Mouse (Mus musculus): Measurements from ENCODE around the gene Tagap1. TPM values are rescaled to one million over a fixed set of nuclear protein-coding genes. Genes with fewer than 3 reads are reported as not detected.
"Not testable (repeated sequence)": the region's sequence is repeated elsewhere in the genome, so short reads cannot be mapped to it uniquely, and the experiment has no call there.

The Tagap1 gene
- total RNA-seq, 1 experiment from 2014 or later: 21.3 TPM

DNA sequence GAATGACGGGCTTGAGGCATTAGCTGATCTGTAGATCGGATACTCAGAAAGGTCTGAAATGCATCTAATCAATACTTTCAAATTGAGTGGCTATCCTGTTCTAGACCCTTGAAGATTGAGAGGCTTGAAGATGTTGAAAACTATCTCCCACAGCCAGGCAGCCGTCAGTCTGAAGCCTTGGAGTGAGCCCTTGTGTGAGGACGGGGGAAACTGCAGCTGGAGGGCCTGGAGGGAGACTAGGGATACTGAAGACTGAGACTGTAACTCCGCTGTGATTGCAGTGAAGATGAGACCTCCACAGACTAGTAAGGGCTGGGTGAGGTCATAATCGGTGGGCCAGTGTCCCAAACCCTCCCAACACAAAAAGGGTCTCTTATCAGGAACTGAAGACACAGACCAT, 1.4 kb upstream of the Tagap1 start:
- DNase-seq: not testable (repeated sequence)

DNA sequence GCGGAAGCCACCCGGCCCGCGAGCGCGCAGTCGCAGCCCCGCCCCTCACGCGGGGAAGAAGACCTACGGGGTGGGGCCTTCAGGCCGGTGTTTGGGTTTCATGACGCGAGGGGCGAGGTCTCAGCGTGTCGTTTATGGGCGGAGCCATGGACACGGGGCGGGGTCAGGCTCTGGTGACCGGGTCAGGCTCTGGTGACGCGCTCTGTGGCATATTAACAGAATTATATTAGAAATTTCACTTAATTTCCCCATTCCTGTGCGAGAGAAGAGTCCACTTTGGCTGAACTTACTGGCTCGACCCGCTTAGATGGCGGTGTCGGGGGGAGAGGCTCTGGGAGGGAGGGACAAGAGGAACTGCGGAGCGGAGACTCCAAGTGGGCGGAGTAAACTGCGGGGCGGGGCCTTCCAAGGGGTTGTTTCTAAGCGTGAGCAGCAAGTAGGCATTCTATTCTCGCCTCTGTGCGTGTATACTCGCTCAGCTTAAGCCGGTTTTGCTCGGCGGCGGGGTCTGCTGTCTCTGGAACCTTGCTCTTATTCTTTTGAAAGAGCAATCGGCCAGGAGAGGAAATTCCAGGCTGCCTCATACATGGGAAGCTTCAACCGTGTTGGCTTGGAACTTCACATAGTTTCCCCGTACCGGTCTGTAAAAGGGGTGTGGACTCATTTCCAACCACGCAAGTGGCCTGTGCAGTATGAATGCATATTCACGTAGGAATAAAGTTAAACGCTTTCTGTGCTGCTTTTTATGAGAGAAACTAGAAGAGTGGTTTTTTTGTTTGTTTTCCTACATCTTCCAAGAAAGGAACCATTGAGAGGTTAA, 435 bp upstream of the Tagap1 start:
- DNase-seq: not testable (repeated sequence)

DNA sequence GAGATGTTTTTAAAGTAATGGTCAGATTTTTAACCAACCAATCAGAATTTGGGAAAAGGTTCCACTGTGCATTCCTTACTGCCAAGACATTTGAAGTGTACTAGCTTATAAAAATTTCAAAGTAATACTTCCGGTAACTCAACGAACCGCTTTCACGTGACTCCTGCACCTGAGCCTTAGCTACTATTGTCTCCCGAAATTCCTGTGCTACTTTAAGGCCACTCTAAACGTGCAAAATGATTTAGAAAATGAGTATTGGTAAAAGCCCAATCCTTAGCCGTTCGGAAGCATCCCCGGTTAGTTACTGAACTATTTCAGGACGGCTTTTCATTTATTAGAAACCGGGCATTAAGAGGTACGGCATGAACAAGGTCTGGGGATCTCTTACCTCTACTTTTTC, 607 bp downstream of the Tagap1 start:
- DNase-seq: not testable (repeated sequence)

DNA sequence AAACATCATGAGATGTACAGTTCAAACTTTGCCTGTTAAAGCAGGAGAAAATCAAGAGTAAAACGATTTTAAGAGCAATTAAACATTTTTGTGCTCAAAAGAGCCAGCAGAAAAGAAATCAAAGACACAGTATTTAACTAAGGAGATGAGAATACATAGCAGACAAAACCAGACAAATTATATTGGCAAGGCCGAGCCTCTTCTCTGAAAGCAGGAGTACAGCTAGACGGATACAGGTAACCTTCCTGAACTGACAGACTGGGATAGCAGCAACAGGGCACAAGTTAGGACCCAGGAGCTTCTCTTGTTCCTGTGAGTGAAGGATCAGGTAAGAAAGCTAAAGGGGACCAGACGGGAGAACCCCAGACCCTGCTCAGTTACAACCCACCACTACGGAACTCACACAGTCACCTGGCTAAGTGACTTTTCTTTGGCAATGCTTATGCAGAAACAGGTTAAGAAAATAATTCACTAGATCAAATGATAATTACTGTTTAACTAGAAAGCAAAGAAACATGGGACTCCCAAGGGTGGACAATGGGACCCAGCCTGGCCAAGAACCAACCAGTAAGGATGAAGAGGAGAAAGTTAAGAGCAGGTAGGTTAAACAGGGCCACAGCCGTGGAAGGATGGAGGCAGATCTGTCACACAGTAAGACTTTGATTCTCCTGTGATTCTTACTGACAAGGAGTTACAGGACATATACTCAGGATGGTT, 1.3 kb downstream of the Tagap1 start:
- DNase-seq: not testable (repeated sequence)

DNA sequence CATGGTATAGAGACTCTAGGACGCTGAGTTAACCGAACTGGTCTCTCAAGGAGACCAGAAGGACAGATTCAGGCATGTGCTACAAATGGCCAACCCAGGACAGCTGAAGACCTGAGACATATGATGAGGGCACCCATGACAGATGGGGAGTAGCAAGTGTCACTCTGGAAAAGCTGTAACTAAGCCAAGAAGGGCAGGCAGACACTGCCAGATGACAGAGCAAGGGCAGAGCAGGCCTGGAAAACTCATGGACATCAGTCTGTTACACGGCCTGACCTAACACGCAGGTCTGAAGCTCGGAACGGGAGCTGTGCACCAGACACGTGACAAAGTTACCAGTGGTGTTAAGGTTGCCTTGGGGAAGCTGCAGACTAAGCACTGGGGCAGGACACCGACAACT, 2.1 kb downstream of the Tagap1 start:
- DNase-seq: not testable (repeated sequence)

DNA sequence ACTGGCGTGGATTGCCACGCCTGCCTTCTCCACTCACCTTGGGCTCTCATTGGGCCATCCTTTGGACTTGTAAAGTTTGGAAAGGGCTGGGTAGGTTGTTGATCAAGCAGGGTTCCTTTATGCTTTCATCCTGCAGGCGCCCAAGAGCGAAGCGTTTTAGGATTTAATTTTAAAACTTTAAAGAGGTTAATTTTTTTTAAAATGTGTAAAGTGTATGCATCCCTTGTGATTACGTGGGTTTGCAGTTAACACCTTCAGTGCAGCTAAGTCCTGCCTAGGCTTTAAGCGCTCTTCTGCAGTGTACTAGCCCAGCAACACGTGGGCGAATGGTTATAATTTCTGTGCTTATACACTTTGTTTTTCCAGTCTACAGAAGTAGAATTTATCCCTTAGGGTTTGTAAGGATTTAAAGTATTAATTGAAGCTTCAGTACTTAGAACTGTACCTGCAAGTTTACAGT, 12.2 kb downstream of the Tagap1 start:
- not testable (repeated sequence) for DNase-seq

DNA sequence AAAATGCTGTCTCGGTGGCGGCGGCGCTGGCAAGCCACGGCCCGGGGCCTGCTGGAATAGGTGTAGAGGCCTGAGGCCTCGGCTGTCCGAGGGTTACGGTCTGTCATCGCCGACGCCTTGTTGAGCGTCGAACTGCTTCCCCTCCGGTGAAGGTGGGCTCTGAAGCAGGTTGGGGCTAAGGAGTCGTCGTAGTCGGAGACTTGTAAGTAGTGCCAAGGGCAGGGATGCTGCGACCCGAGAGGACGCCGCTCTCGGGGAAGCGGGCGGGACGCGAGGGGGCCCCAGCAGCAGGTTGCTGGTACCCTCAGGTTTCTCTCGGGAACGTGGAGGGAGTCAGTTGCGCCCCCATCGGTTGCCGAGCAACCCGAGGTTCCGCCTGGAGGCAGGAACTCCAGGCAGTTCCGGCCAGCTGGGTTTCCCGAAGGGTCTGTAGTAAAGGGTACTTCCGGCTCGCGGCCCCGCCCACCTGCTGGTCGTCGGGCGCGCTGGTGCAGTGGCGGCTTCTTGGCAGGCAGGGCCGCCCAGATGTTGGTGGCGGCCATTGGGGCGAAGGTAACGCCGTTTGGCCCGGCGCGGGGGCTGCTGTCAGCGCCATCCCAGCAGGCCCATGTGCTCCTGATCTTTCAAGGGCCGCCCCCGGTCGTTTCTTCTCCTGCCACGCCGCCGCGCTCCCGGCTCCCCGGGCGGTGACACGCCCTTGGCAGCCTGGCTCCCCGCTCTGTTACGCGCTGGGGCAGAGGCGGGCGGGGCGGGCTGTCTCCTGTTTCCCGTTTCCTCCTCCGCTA, 12.8 kb downstream of the Tagap1 start, which contains the start of gene Rsph3b:
Gene Rsph3b, minus strand, starts transcription at position 699 of the 785 bp plus-strand sequence.
- peak; percentile 86 for DNase-seq

DNA sequence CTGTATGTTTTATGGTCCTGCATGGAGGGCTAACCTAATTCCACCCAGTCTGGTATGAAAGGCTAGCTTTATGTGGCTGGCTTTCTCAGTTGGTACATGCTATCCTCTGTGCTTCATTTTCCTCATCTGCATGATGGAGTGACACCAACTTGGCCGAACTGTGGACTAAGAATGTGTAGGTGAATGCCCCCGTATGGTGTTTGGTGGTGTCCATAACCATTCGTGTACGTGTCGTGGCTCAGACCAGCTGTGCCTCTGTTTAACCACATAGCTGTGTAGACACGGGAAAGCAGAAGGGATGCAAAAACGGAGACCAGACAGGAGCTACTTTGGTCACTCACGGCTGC, 13.3 kb downstream of the Tagap1 start:
- not testable (repeated sequence) for DNase-seq

DNA sequence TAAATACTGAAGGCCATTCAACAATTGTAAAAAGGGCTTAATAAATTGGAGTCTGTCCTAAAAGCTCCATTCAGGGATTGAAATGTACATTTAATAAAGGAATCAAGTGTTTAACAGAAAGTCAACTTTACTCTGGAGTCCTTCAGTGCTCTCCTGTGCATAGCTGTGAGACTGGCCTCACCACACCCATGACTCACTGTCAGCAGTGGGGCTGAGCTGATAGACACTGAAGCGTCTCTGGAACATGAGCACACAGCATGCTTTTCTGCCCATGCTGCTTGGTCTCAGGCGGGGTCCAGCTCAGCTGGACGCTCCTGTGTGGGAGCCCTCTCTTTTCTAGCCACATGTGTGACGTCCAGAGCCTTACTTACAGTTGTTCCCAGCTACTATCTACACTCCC, 18.4 kb downstream of the Tagap1 start:
- not testable (repeated sequence) for DNase-seq

DNA sequence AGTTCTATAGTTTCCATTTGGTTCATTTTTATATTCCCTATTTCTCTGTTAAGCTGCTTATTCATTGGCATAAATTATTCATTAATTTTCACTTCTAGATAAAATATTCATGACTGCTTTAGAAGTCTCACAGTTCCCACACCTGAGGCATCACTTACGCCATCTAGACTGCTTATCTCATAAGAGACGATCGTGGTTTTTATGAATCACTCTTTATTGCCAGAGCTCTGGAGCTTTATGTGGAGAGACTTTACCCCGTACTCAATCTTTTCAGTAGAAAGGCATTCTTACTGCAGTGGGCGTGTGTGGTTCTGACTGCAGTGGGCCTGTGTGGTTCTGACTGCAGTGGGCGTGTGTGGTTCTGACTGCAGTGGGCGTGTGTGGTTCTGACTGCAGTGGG, 29.3 kb downstream of the Tagap1 start:
- not testable (repeated sequence) for DNase-seq

DNA sequence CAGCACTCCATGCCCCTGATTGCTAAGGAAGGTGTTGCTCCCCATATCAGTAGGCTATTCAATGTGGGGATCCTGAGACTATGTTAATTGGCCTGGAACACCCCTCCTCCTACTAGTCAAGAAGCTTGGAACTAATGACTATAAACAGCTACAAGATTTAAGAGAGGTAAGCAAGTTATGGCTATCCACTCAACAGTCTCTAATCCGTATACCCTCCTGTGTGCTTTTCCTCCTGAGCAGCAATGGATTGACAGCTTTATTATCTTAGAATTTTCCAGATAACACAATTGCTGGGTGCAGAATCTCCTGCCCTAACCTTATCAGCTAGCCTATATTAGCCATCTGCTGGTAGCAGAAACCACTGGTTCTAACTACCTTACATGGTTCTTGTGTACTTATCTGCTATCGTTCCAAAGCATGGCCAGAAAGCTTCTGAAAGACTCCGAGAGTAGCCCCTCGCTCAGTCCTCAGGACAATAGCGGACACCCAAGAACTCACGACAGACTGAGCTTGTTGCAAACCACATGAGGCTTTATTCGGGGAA, 40.5 kb downstream of the Tagap1 start:
- not testable (repeated sequence) for DNase-seq

DNA sequence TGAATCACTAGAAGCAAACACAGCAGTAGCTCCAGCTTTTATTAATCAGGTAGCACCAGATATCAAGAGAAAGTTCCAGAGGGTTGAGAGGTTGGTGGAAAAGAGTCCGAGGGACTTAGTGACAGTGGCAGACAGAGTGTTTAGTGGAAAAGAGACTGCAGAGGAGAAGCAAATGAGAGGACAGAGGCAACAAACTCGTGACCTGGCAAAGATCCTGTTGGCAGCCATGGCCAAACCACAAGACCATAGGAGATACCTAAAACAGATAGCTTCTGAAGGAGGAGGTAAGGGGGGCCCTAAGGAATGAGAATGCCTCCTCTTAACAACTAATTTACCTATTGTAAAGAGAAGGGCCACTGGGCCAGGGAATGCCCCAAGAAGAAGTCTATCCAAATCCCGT, 41.6 kb downstream of the Tagap1 start:
- not testable (repeated sequence) for DNase-seq

DNA sequence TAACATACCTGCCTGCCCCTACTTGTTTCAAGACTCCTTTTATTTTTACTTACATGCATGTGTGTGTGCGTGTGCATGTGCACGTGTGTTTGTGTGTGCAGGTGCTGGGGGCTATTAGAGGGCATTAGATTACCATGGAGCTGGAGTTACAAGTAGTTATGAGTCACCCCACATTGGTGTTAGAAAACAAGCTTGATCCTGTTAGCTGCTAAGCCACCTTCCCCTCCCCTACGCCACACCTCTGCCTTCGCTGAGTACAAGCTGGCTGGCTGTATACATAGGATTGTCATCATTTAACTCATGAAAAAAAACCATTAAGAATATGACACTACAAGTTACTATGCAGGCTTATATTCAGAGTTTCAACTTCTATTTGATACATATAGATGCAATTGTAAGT, 45.7 kb downstream of the Tagap1 start:
- DNase-seq: not testable (repeated sequence)

DNA sequence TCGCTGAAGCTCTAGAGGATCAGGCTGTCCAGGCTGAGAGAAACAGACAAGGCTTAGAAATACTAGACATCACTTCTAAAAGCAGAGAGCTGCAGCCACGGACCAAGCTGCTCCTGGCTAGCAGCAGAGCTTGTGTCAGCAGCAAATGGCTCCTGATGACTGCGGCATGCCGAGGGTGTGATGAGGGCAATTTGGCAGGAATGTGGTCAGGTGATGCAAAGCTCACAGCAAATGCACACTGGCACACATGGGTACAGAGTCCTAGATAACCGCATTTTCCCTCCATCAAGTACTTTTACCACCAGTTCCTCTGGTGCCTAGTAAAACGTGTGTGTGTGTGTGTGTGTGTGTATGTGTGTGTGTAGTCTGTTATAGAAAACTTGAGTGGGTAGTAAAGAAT, 46.9 kb downstream of the Tagap1 start:
- DNase-seq: not testable (repeated sequence)

Other genes starting within 250 kb of the Tagap1 start
- 17.9 and 29.0 TPM in 2 replicates for gene Ezr, start 178.4 kb downstream of the Tagap1 start, total RNA-seq (2021)
- gene Rsph3b, start 12.5 kb downstream of the Tagap1 start, total RNA-seq (2021): 45.2 and 47.3 TPM in 2 replicates
- gene Rnaset2b, start 9.5 kb upstream of the Tagap1 start, total RNA-seq (2021): 474 TPM in 2 replicates
- 0.52 TPM in 1 of 2 replicates, not detected in the other for gene Gm49721, start 17.7 kb upstream of the Tagap1 start, total RNA-seq (2021)
- gene Gm1604a, start 64.4 kb upstream of the Tagap1 start, total RNA-seq (2021): not detected in 2 replicates
- gene Rps6ka2, start 209.0 kb upstream of the Tagap1 start, total RNA-seq (2021): 11.4 and 15.3 TPM in 2 replicates

Data from adrenal gland, postnatal 25 days (tissue).